Mouse (Mus musculus) stomach, postnatal 0 days (tissue): ENCODE measurements around the gene Cenpn.

Source experiments
- CTCF ChIP-seq: IDR thresholded peaks from 2 replicates; pipeline ENCODE4 v1.5.1; 2016; ENCODE audit warnings: antibody characterized with exemption, low read depth, mild to moderate bottlenecking, moderate library complexity
- EP300 ChIP-seq: optimal IDR thresholded peaks from 2 replicates; pipeline ENCODE3; 2016; ENCODE audit warnings: antibody characterized with exemption

GRCm38 (mm10) chr8:116934976-116935375 is 13.4 kb downstream of the Cenpn start:
- TF ChIP-seq CTCF (no peak), EP300 (no peak)
